Mouse (Mus musculus) kidney, postnatal 0 days (tissue): ENCODE measurements at regions not wholly inside any gene's neighbourhood (a gene's known extent, or its start where the extent isn't known, plus 50 kb on each side); places are given as distances from the start of the nearest gene placed in this dataset.

Source experiments
- ATAC-seq: fragments of 200-750 bp; cut with Nextera tagmentation; replicated peaks from 2 replicates; pipeline ENCODE4 v1.8.0; 2017; ENCODE audit warnings: low read depth, moderate number of reproducible peaks, moderate TSS enrichment, moderate library complexity; ENCODE audit not compliant: low FRiP score
- DNase-seq: peaks from one replicate; pipeline ENCODE4 v3.0.0-alpha.2; 2016; ENCODE audit warnings: low spot score
- H3K27ac ChIP-seq: fragments of 300-500 bp; sonication (generic); 2 replicates; pipeline ENCODE4 v1.5.1; 2014; ENCODE audit warnings: mild to moderate bottlenecking
- H3K27me3 ChIP-seq: fragments of 300-500 bp; sonication (generic); 2 replicates; pipeline ENCODE4 v1.6.1; 2014; ENCODE audit warnings: low read length, mixed read lengths; ENCODE audit not compliant: insufficient read depth
- H3K36me3 ChIP-seq: fragments of 300-500 bp; sonication (generic); 2 replicates; pipeline ENCODE4 v1.6.1; 2014; ENCODE audit warnings: low read length, mixed read lengths; ENCODE audit not compliant: insufficient read depth
- H3K4me1 ChIP-seq: fragments of 300-500 bp; sonication (generic); replicated peaks from 2 replicates; pipeline ENCODE4 v1.6.1; 2014; ENCODE audit warnings: antibody characterized with exemption, low read length, mixed read lengths; ENCODE audit not compliant: insufficient read depth
- H3K4me2 ChIP-seq: fragments of 300-500 bp; sonication (generic); 2 replicates; pipeline ENCODE4 v1.6.1; 2014; ENCODE audit warnings: mild to moderate bottlenecking, low read length, moderate library complexity, mixed read lengths
- H3K4me3 ChIP-seq: fragments of 300-500 bp; sonication (generic); replicated peaks from 2 replicates; pipeline ENCODE4 v1.5.1; 2014; ENCODE audit warnings: low read depth, low read length
- H3K9ac ChIP-seq: fragments of 300-500 bp; sonication (generic); 2 replicates; pipeline ENCODE4 v1.6.1; 2014; ENCODE audit warnings: low read depth, low read length
- H3K9me3 ChIP-seq: fragments of 300-500 bp; sonication (generic); replicated peaks from 2 replicates; pipeline ENCODE4 v1.6.1; 2016; ENCODE audit warnings: low read length, inconsistent platforms, mixed read lengths
- CTCF ChIP-seq: IDR thresholded peaks from 2 replicates; pipeline ENCODE4 v1.5.1; 2016; ENCODE audit warnings: antibody characterized with exemption, low read depth, mild to moderate bottlenecking, moderate library complexity
- WGBS: fragments of 180-500 bp; shearing (Covaris S2); extraction: QIAGEN DNeasy Blood & Tissue Kit; methylation state at CpG from one replicate; pipeline ENCODE4 v1.1.7; 2014; 5-methylcytosine and 5-hydroxymethylcytosine counted together

GRCm38 (mm10) chr14:102250076-102250475 lies 520.3 kb downstream of the Lmo7 start:
- no peaks in the 10 kb centered on the region for H3K9me3 ChIP-seq
- no peak overlapping the region for H3K9ac ChIP-seq
- H3K27ac ChIP-seq: no peak overlapping the region
- no peaks in the 10 kb centered on the region for H3K4me1 ChIP-seq
- no peak for TF ChIP-seq CTCF
- H3K27me3 ChIP-seq: no peaks in the 10 kb centered on the region
- DNase-seq (no peak), ATAC-seq (no peak)
- no peak overlapping the region for H3K4me3 ChIP-seq
- WGBS: 88% methylated on average over 5 of the region's 5 CpGs
- H3K4me2 ChIP-seq: no peak overlapping the region
- H3K36me3 ChIP-seq: no peaks in the 10 kb centered on the region

GRCm38 (mm10) chr14:102248581-102248980 lies 518.8 kb downstream of the Lmo7 start:
- Histone ChIP-seq H3K9ac (no peak overlapping the region), H3K9me3 (no peaks in the 10 kb centered on the region), H3K4me3 (no peak overlapping the region), H3K4me2 (no peak overlapping the region), H3K27ac (no peak overlapping the region), H3K4me1 (no peaks in the 10 kb centered on the region), H3K27me3 (no peaks in the 10 kb centered on the region), H3K36me3 (no peaks in the 10 kb centered on the region)
- no peak for TF ChIP-seq CTCF
- WGBS: 74% methylated on average over 2 of the region's 2 CpGs
- ATAC-seq: no peak
- DNase-seq: no peak

GRCm38 (mm10) chr14:102248023-102248422 lies 518.3 kb downstream of the Lmo7 start:
- H3K4me3 ChIP-seq: no peak overlapping the region
- no peaks in the 10 kb centered on the region for H3K9me3 ChIP-seq
- H3K4me1 ChIP-seq: no peaks in the 10 kb centered on the region
- H3K27ac ChIP-seq: no peak overlapping the region
- ATAC-seq (no peak), DNase-seq (no peak)
- H3K27me3 ChIP-seq: no peaks in the 10 kb centered on the region
- H3K36me3 ChIP-seq: no peaks in the 10 kb centered on the region
- WGBS: 72% methylated on average over 5 of the region's 5 CpGs
- TF ChIP-seq CTCF: no peak
- H3K4me2 ChIP-seq: no peak overlapping the region
- no peak overlapping the region for H3K9ac ChIP-seq

GRCm38 (mm10) chr14:102243806-102244536 lies 514.2 kb downstream of the Lmo7 start:
- 54% methylated on average over 4 of the region's 4 CpGs for WGBS
- ATAC-seq: no peak
- no peak for DNase-seq
- Histone ChIP-seq H3K36me3 (no peaks in the 10 kb centered on the region), H3K27ac (no peak overlapping the region), H3K27me3 (no peaks in the 10 kb centered on the region), H3K9me3 (no peaks in the 10 kb centered on the region), H3K4me3 (no peak overlapping the region), H3K9ac (no peak overlapping the region), H3K4me2 (no peak overlapping the region), H3K4me1 (no peaks in the 10 kb centered on the region)
- TF ChIP-seq CTCF: no peak

GRCm38 (mm10) chr14:102216581-102217368 lies 487.0 kb downstream of the Lmo7 start:
- Histone ChIP-seq H3K9me3 (no peaks in the 10 kb centered on the region), H3K4me3 (no peak overlapping the region), H3K27ac (no peak overlapping the region), H3K4me1 (no peaks in the 10 kb centered on the region), H3K9ac (no peak overlapping the region), H3K27me3 (no peaks in the 10 kb centered on the region), H3K36me3 (no peaks in the 10 kb centered on the region), H3K4me2 (no peak overlapping the region)
- 32% methylated on average over 7 of the region's 7 CpGs for WGBS
- ATAC-seq: 0 out of 2 replicates have a peak, but pooled peaks have one; percentile 43
- TF ChIP-seq CTCF: no peak
- peak; percentile 66 for DNase-seq

- Histone ChIP-seq H3K9me3 (no peaks in the 10 kb centered on the region), H3K4me1 (no peaks in the 10 kb centered on the region), H3K27me3 (no peaks in the 10 kb centered on the region), H3K4me2 (no peak overlapping the region), H3K4me3 (no peak overlapping the region), H3K9ac (no peak overlapping the region), H3K27ac (no peak overlapping the region), H3K36me3 (no peaks in the 10 kb centered on the region)
- 75% methylated on average over 3 of the region's 4 CpGs for WGBS
- no peak for DNase-seq
- TF ChIP-seq CTCF: no peak
- no peak for ATAC-seq
Observed at GRCm38 (mm10) chr14:102215267-102215964, 485.7 kb downstream of the Lmo7 start.
